Mouse (Mus musculus): ENCODE results near the gene Nova2. TPM values are rescaled to one million over a fixed set of nuclear protein-coding genes. Genes with fewer than 3 reads are reported as not detected.
A peak's percentile ranks its signal among the peaks of the same experiment; 100 is the strongest.

The Nova2 gene
- total RNA-seq, 2 experiments from 2014 or later, result not detected

DNA sequence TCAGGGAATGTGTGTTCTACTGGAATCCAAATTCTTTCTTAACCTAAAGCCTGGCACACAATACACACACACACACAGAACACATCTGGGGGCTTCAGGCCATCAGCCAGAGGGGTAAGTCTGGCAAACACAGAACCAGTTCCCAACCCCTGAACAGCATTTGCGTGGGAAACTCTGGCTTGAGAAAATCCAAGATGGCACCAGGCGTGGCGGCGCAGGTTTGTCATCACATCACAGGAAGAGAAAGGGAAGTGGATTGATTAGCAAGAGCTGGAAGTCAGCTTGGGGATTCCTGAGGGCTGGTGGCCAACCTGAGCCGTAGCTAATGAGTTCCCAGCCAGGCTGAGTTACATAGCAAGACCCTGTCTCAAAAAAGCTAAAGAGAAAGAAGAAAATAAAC is 39.6 kb downstream of the Nova2 start:
- no peak for ATAC-seq (replicated peaks; ENCODE audit: low FRiP score, poor library complexity, severe bottlenecking)

DNA sequence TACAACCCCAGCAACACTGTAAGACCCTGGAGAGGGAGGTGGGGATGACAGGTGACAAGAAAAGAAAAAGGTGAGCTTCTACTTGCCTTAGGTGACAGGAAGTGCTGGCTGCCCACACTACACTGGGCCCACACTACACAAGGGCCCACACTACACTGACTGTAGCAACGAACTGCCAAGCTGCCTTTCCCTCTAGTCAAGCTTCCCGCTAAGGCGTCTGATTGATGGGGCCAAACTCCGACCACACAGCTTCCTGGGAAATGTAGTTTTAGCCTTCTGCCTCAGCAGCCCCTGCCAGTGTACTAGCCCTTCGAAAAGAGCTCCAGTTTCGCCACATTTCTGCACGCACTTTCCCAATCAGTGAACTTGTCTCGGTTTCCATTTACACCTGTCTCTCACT is 41.9 kb downstream of the Nova2 start:
- ATAC-seq (replicated peaks; ENCODE audit: low FRiP score, poor library complexity, severe bottlenecking), result no peak

GRCm38 (mm10) chr7:18970956-18971355 is 45.3 kb downstream of the Nova2 start:
- ATAC-seq (replicated peaks; ENCODE audit: low FRiP score, poor library complexity, severe bottlenecking), result no peak

- ATAC-seq (replicated peaks; ENCODE audit: low FRiP score, poor library complexity, severe bottlenecking), result no peak
These were observed 52.7 kb downstream of the Nova2 start for GRCm38 (mm10) chr7:18978381-18978780.

DNA sequence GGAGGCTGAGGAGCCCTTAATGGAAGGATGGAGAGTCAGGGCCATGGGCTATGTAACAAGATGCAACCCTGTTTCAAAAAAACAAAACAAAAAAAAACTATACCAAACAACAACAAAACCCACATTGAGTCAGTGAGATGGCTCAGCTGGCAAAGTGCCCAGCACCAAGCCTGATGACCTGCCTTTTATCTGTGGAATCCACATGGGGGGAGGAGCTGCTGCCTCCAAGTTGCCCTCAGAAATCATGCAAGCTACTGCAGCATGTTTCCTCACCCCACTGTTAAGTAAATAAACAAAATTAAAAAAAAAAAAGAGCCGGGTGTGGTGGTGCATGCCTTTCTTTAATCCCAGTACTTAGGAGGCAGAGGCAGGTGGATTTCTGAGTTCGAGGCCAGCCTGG is 60.8 kb downstream of the Nova2 start:
- ATAC-seq (replicated peaks; ENCODE audit: low FRiP score, poor library complexity, severe bottlenecking), result peak; percentile 74

GRCm38 (mm10) chr7:18987100-18987499 is 61.4 kb downstream of the Nova2 start, which contains the start of gene Nanos2:
Nanos2 (plus strand) TSS chr7:18987400.
- ATAC-seq (replicated peaks; ENCODE audit: low FRiP score, poor library complexity, severe bottlenecking), result no peak

DNA sequence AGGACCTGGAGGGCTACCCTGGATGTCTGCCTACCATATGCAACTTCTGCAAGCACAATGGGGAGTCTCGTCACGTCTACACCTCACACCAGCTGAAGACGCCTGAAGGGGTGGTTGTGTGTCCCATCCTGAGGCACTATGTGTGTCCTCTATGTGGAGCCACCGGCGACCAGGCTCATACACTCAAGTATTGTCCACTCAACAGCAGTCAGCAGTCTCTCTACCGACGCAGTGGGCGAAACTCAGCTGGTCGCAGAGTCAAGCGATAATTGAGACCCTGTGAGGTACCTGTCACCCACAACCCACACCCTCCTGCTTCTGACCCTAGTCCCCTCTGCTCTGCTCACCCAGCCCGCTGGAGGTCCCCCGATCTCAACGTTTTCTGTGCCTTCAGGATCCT is 62.1 kb downstream of the Nova2 start:
- ATAC-seq (replicated peaks; ENCODE audit: low FRiP score, poor library complexity, severe bottlenecking), result no peak

GRCm38 (mm10) chr7:18988780-18989179 is 63.1 kb downstream of the Nova2 start:
- no peak for ATAC-seq (replicated peaks; ENCODE audit: low FRiP score, poor library complexity, severe bottlenecking)

GRCm38 (mm10) chr7:18989995-18990394 is 64.3 kb downstream of the Nova2 start:
- ATAC-seq (replicated peaks; ENCODE audit: low FRiP score, poor library complexity, severe bottlenecking), result no peak

- peak; percentile 85 for ATAC-seq (replicated peaks; ENCODE audit: low FRiP score, poor library complexity, severe bottlenecking)
These were observed 65.1 kb downstream of the Nova2 start, which contains the start of gene Mypop for GRCm38 (mm10) chr7:18990601-18991295. Mypop (plus strand) TSS chr7:18991245.

GRCm38 (mm10) chr7:18991660-18992293 is 66.1 kb downstream of the Nova2 start:
- ATAC-seq (replicated peaks; ENCODE audit: low FRiP score, poor library complexity, severe bottlenecking), result no peak

DNA sequence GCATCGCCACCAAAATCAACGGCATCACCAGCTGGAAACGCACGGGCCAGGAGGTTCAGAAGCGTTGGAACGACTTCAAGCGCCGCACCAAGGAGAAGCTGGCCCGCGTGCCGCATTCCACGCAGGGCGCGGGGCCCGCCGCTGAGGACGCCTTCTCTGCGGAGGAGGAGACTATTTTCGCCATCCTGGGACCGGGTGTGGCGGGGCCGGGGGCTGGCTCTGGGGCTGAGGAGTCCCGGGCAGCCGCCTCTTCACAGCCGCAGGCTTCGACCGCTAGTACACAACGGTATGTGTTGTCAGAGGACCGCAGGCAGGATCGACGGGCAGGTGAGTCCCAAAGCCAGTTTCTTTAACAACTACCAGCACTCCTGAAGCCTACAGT is 66.6 kb downstream of the Nova2 start:
- ATAC-seq (replicated peaks; ENCODE audit: low FRiP score, poor library complexity, severe bottlenecking), result no peak

GRCm38 (mm10) chr7:18993036-18993435 is 67.3 kb downstream of the Nova2 start:
- ATAC-seq (replicated peaks; ENCODE audit: low FRiP score, poor library complexity, severe bottlenecking), result no peak

GRCm38 (mm10) chr7:18998835-18999234 is 73.1 kb downstream of the Nova2 start:
- no peak for ATAC-seq (replicated peaks; ENCODE audit: low FRiP score, poor library complexity, severe bottlenecking)

- no peak for ATAC-seq (replicated peaks; ENCODE audit: low FRiP score, poor library complexity, severe bottlenecking)
These were observed 74.7 kb downstream of the Nova2 start for GRCm38 (mm10) chr7:19000421-19000820.

DNA sequence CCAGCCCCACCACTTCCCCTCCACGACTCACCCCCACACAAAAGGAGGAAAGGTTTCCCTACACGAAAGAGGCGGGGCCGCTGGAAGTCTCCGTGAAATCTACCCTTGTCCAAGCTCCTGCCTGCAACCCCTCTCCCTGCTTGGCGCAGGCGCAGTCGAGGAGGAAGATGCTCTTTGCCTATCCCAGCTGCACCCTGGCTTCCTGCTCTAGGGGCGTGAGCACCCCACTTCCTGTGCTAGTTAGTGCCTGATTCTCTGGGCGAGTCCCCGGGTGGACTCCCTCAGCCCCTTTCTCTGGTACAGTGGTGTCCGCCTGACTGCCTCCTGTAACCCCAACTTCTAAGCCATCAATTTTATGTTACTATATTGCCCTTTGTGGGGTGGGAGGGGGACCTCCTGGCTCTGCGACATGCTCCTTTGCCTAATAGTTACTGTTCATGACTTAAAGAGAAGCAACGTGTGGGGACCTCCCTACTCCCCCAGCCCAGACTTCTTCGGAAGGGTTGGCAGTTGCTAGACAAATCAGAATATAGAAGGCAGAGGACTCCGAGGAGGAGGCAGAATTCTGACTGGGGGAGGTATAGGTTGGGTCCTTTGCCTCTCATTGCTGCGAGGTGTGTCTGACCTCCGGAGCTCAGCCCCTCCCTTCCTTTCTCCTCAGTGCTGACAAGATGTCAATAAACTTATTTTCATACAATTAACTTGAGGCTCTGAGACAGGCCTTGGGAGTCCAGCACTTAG is 75.5 kb downstream of the Nova2 start:
- ATAC-seq (replicated peaks; ENCODE audit: low FRiP score, poor library complexity, severe bottlenecking), result no peak

DNA sequence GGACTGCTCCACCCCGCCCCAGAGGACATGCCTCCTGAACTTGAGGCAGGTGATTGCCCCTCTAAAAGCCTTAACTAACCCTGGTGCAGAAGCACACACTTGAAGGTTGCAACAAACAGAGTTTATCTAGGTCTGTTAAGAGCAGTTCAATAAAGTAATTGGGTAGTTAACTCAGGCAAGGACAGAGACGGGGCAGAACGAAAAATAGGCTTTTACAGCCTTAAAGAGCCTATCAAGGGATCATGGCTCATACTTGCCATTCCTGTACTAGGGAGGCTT is 76.1 kb downstream of the Nova2 start:
- ATAC-seq (replicated peaks; ENCODE audit: low FRiP score, poor library complexity, severe bottlenecking), result no peak

- no peak for ATAC-seq (replicated peaks; ENCODE audit: low FRiP score, poor library complexity, severe bottlenecking)
These were observed 76.4 kb downstream of the Nova2 start for GRCm38 (mm10) chr7:19002115-19002514.

DNA sequence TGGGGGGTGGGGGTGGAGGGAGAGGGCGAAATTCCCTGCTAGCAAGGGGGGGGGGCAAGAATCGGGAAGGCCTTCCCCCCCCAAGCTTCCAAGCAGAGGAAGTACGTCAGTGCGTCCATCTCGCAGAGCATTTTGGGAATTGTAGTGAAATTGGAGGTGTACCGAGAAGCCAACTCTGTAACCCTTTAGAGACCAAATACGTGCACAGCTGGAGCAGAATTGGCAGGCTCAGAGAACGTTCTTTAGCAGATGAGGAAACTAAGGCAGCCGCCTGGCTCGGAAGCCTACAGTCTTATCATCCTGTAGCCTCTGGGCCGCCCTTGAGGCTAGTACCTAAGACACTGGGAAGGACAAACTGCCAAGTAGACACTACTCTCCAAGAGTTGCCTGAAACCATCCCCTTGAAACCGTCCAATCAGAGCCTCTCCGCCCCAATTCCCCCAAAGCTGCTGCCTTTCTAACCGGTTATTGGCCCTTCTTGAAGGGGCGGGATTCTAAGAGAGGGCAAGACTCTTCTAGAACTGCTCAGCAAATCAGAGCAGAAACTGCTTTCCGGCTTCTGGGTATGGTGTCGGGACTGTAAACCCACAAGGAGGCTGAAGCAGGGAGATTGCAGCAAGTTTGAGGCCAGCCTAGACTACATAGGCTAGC is 77.3 kb downstream of the Nova2 start:
- peak; percentile 73 for ATAC-seq (replicated peaks; ENCODE audit: low FRiP score, poor library complexity, severe bottlenecking)

- ATAC-seq (replicated peaks; ENCODE audit: low FRiP score, poor library complexity, severe bottlenecking), result peak; percentile 77
These were observed 78.4 kb downstream of the Nova2 start, which contains the start of gene Irf2bp1 for GRCm38 (mm10) chr7:19003902-19004630. Irf2bp1 (plus strand) TSS chr7:19004044.

All from erythroblast, adult 5-6 weeks (primary cell).